Mouse (Mus musculus): Measurements from ENCODE around the gene Olfr374. TPM values are rescaled to one million over a fixed set of nuclear protein-coding genes. Genes with fewer than 3 reads are reported as not detected.

The Olfr374 gene
- polyA plus RNA-seq, 1 experiment from 2014 or later, result not detected

GRCm38 (mm10) chr8:72137431-72137830, 30.6 kb downstream of the Olfr374 start:
- WGBS, result 91% methylated on average over 2 of the region's 2 CpGs
- no peaks in the 10 kb centered on the region for H3K9me3 ChIP-seq
- H3K36me3 ChIP-seq, result peaks cover 38% of the 10 kb centered on the region
- H3K9ac ChIP-seq, result no peak overlapping the region
- peak overlapping the region; percentile 18; the same call in 1 of the 2 replicates for H3K4me2 ChIP-seq (replicated peaks)
- 0 out of 2 replicates have a peak, but pooled peaks cover 4% of the 10 kb centered on the region for H3K4me1 ChIP-seq
- ATAC-seq (ENCODE audit: low FRiP score, low read depth), result no peak
- H3K27ac ChIP-seq, result no peak overlapping the region
- H3K27me3 ChIP-seq (replicated peaks), result no peaks in the 10 kb centered on the region
- H3K4me3 ChIP-seq, result no peak overlapping the region

- no peaks in the 10 kb centered on the region for H3K27me3 ChIP-seq (replicated peaks)
- H3K36me3 ChIP-seq, result peaks cover 48% of the 10 kb centered on the region
- ATAC-seq (ENCODE audit: low FRiP score, low read depth), result no peak
- no peak overlapping the region for H3K27ac ChIP-seq
- 0 out of 2 replicates have a peak, but pooled peaks cover 4% of the 10 kb centered on the region for H3K4me1 ChIP-seq
- WGBS, result 97% methylated on average over 5 of the region's 5 CpGs
- no peak overlapping the region for H3K9ac ChIP-seq
- no peaks in the 10 kb centered on the region for H3K9me3 ChIP-seq
- no peak overlapping the region for H3K4me3 ChIP-seq
- H3K4me2 ChIP-seq (replicated peaks), result no peak overlapping the region
These were observed 31.6 kb downstream of the Olfr374 start for GRCm38 (mm10) chr8:72138456-72138855.

- no peak overlapping the region for H3K9ac ChIP-seq
- no peak overlapping the region for H3K4me3 ChIP-seq
- no peaks in the 10 kb centered on the region for H3K27me3 ChIP-seq (replicated peaks)
- H3K36me3 ChIP-seq, result peaks cover 89% of the 10 kb centered on the region
- no peaks in the 10 kb centered on the region for H3K9me3 ChIP-seq
- no peak for ATAC-seq (ENCODE audit: low FRiP score, low read depth)
- H3K4me2 ChIP-seq (replicated peaks), result no peak overlapping the region
- no peaks in the 10 kb centered on the region for H3K4me1 ChIP-seq
- 95% methylated on average over 13 of the region's 13 CpGs for WGBS
- no peak overlapping the region for H3K27ac ChIP-seq
These were observed 36.5 kb downstream of the Olfr374 start for GRCm38 (mm10) chr8:72143256-72143824.

- Histone ChIP-seq H3K4me3 (no peak overlapping the region), H3K4me2 (replicated peaks) (no peak overlapping the region), H3K36me3 (peaks cover 85% of the 10 kb centered on the region), H3K9me3 (no peaks in the 10 kb centered on the region), H3K4me1 (no peaks in the 10 kb centered on the region), H3K9ac (no peak overlapping the region), H3K27me3 (replicated peaks) (no peaks in the 10 kb centered on the region), H3K27ac (no peak overlapping the region)
- WGBS, result 85% methylated on average over 5 of the region's 5 CpGs
- ATAC-seq (ENCODE audit: low FRiP score, low read depth), result no peak
These were observed 37.6 kb downstream of the Olfr374 start for GRCm38 (mm10) chr8:72144345-72144975.

- Histone ChIP-seq H3K9me3 (no peaks in the 10 kb centered on the region), H3K4me1 (no peaks in the 10 kb centered on the region), H3K4me2 (replicated peaks) (no peak overlapping the region), H3K36me3 (peaks cover 85% of the 10 kb centered on the region), H3K27me3 (replicated peaks) (no peaks in the 10 kb centered on the region), H3K27ac (no peak overlapping the region), H3K4me3 (no peak overlapping the region), H3K9ac (no peak overlapping the region)
- no peak for ATAC-seq (ENCODE audit: low FRiP score, low read depth)
- WGBS, result 90% methylated on average over 3 of the region's 3 CpGs
These were observed 38.7 kb downstream of the Olfr374 start for GRCm38 (mm10) chr8:72145511-72145910.

- Histone ChIP-seq H3K4me1 (no peaks in the 10 kb centered on the region), H3K9me3 (no peaks in the 10 kb centered on the region), H3K4me2 (replicated peaks) (no peak overlapping the region), H3K36me3 (peaks cover 83% of the 10 kb centered on the region), H3K27ac (no peak overlapping the region), H3K4me3 (no peak overlapping the region), H3K9ac (no peak overlapping the region), H3K27me3 (replicated peaks) (no peaks in the 10 kb centered on the region)
- no peak for ATAC-seq (ENCODE audit: low FRiP score, low read depth)
- WGBS, result 89% methylated on average over 1 of the region's 1 CpGs
These were observed 39.2 kb downstream of the Olfr374 start for GRCm38 (mm10) chr8:72146056-72146455.

GRCm38 (mm10) chr8:72146556-72146955, 39.7 kb downstream of the Olfr374 start:
- Histone ChIP-seq H3K27me3 (replicated peaks) (no peaks in the 10 kb centered on the region), H3K4me2 (replicated peaks) (no peak overlapping the region), H3K4me3 (no peak overlapping the region), H3K9ac (no peak overlapping the region), H3K9me3 (no peaks in the 10 kb centered on the region), H3K27ac (no peak overlapping the region), H3K36me3 (peaks cover 84% of the 10 kb centered on the region), H3K4me1 (no peaks in the 10 kb centered on the region)
- WGBS, result 94% methylated on average over 3 of the region's 3 CpGs
- no peak for ATAC-seq (ENCODE audit: low FRiP score, low read depth)

- WGBS, result 86% methylated on average over 2 of the region's 2 CpGs
- Histone ChIP-seq H3K9me3 (no peaks in the 10 kb centered on the region), H3K36me3 (peaks cover 86% of the 10 kb centered on the region)
These were observed 40.4 kb downstream of the Olfr374 start for GRCm38 (mm10) chr8:72147266-72147665.

GRCm38 (mm10) chr8:72149056-72149455, 42.2 kb downstream of the Olfr374 start:
- no peak for ATAC-seq (ENCODE audit: low FRiP score, low read depth)
- Histone ChIP-seq H3K27me3 (replicated peaks) (no peaks in the 10 kb centered on the region), H3K36me3 (peaks cover 81% of the 10 kb centered on the region), H3K27ac (no peak overlapping the region), H3K9ac (no peak overlapping the region), H3K9me3 (no peaks in the 10 kb centered on the region), H3K4me2 (replicated peaks) (no peak overlapping the region), H3K4me1 (no peaks in the 10 kb centered on the region), H3K4me3 (no peak overlapping the region)
- 85% methylated on average over 1 of the region's 1 CpGs for WGBS

More at GRCm38 (mm10) chr8:72147266-72147665, 40.4 kb downstream of the Olfr374 start:
- Histone ChIP-seq H3K9ac (no peak overlapping the region), H3K27ac (no peak overlapping the region), H3K4me3 (no peak overlapping the region), H3K27me3 (replicated peaks) (no peaks in the 10 kb centered on the region), H3K4me2 (replicated peaks) (no peak overlapping the region), H3K4me1 (no peaks in the 10 kb centered on the region)
- no peak for ATAC-seq (ENCODE audit: low FRiP score, low read depth)

GRCm38 (mm10) chr8:72151418-72152078, 44.7 kb downstream of the Olfr374 start:
- Histone ChIP-seq H3K9me3 (no peaks in the 10 kb centered on the region), H3K36me3 (peaks cover 61% of the 10 kb centered on the region), H3K4me3 (no peak overlapping the region), H3K4me2 (replicated peaks) (no peak overlapping the region), H3K9ac (no peak overlapping the region), H3K27me3 (replicated peaks) (no peaks in the 10 kb centered on the region), H3K27ac (no peak overlapping the region), H3K4me1 (no peaks in the 10 kb centered on the region)
- 90% methylated on average over 3 of the region's 3 CpGs for whole genome bisulfite sequencing
- ATAC-seq (ENCODE audit: low FRiP score, low read depth), result no peak

- no peak overlapping the region for H3K9ac ChIP-seq
- no peak overlapping the region for H3K4me3 ChIP-seq
- H3K27ac ChIP-seq, result no peak overlapping the region
- no peaks in the 10 kb centered on the region for H3K9me3 ChIP-seq
- no peak for ATAC-seq (ENCODE audit: low FRiP score, low read depth)
- H3K4me1 ChIP-seq, result no peaks in the 10 kb centered on the region
- no peak overlapping the region for H3K4me2 ChIP-seq (replicated peaks)
- H3K36me3 ChIP-seq, result peaks cover 44% of the 10 kb centered on the region
- no peaks in the 10 kb centered on the region for H3K27me3 ChIP-seq (replicated peaks)
These were observed 46.5 kb downstream of the Olfr374 start for GRCm38 (mm10) chr8:72153382-72153781.

- no peak for ATAC-seq (ENCODE audit: low FRiP score, low read depth)
- no peaks in the 10 kb centered on the region for H3K9me3 ChIP-seq
- H3K4me1 ChIP-seq, result peaks cover 12% of the 10 kb centered on the region
- no peaks in the 10 kb centered on the region for H3K27me3 ChIP-seq (replicated peaks)
- H3K4me3 ChIP-seq, result no peak overlapping the region
- H3K9ac ChIP-seq, result no peak overlapping the region
- WGBS, result 89% methylated on average over 2 of the region's 2 CpGs
- no peak overlapping the region for H3K4me2 ChIP-seq (replicated peaks)
- peaks cover 4% of the 10 kb centered on the region; the same call in 1 of the 2 replicates for H3K36me3 ChIP-seq
- no peak overlapping the region for H3K27ac ChIP-seq
These were observed 51.3 kb downstream of the Olfr374 start for GRCm38 (mm10) chr8:72158096-72158495.

Data from neural tube, embryonic 12.5 days (tissue).